Mouse (Mus musculus) stomach, postnatal 0 days (tissue): ENCODE data around the gene Amotl2. TPM values are rescaled to one million over a fixed set of nuclear protein-coding genes. Genes with fewer than 3 reads are reported as not detected.

Experiments used
- ATAC-seq: fragments of 200-750 bp; cut with Nextera tagmentation; 2 replicates; pipeline ENCODE4 v1.8.0; 2017; ENCODE audit not compliant: low FRiP score, low TSS enrichment
- DNase-seq: peaks from one replicate; pipeline ENCODE4 v3.0.0-alpha.2; 2016; ENCODE audit warnings: low spot score
- H3K27ac ChIP-seq: fragments of 300-500 bp; sonication (generic); replicated peaks from 2 replicates; pipeline ENCODE4 v1.5.1; 2014; ENCODE audit warnings: mild to moderate bottlenecking, control low read depth
- H3K27me3 ChIP-seq: fragments of 300-500 bp; sonication (generic); 2 replicates; pipeline ENCODE4 v1.6.1; 2014; ENCODE audit warnings: low read length; ENCODE audit not compliant: control insufficient read depth, insufficient read depth
- H3K36me3 ChIP-seq: fragments of 300-500 bp; sonication (generic); 2 replicates; pipeline ENCODE4 v1.6.1; 2014; ENCODE audit warnings: low read length, mixed read lengths; ENCODE audit not compliant: control insufficient read depth, insufficient read depth
- H3K4me1 ChIP-seq: fragments of 300-500 bp; sonication (generic); replicated peaks from 2 replicates; pipeline ENCODE4 v1.6.1; 2014; ENCODE audit warnings: antibody characterized with exemption; ENCODE audit not compliant: control insufficient read depth, insufficient read depth
- H3K4me2 ChIP-seq: fragments of 300-500 bp; sonication (generic); replicated peaks from 2 replicates; pipeline ENCODE4 v1.6.1; 2014; ENCODE audit warnings: low read depth, mild to moderate bottlenecking, control low read depth, moderate library complexity
- H3K4me3 ChIP-seq: fragments of 300-500 bp; sonication (generic); 2 replicates; pipeline ENCODE4 v1.5.1; 2014; ENCODE audit warnings: low read depth, low read length, control low read depth
- H3K9ac ChIP-seq: fragments of 300-500 bp; sonication (generic); 2 replicates; pipeline ENCODE4 v1.6.1; 2014; ENCODE audit warnings: mild to moderate bottlenecking, low read length, control low read depth, mixed read lengths
- H3K9me3 ChIP-seq: fragments of 300-500 bp; sonication (generic); 2 replicates; pipeline ENCODE4 v1.6.1; 2016; ENCODE audit warnings: low read length; ENCODE audit not compliant: control insufficient read depth
- CTCF ChIP-seq: IDR thresholded peaks from 2 replicates; pipeline ENCODE4 v1.5.1; 2016; ENCODE audit warnings: antibody characterized with exemption, low read depth, mild to moderate bottlenecking, moderate library complexity
- EP300 ChIP-seq: optimal IDR thresholded peaks from 2 replicates; pipeline ENCODE3; 2016; ENCODE audit warnings: antibody characterized with exemption
- WGBS: fragments of 180-500 bp; shearing (Covaris S2); extraction: QIAGEN DNeasy Blood & Tissue Kit; methylation state at CpG from one replicate; pipeline ENCODE4 v1.1.7; 2014; 5-methylcytosine and 5-hydroxymethylcytosine counted together
- polyA plus RNA-seq: library from polyadenylated mRNA; unstranded; fragments of >200 nt; fragmentation: Nextera tagmentation; extraction: Ambion mirVana; gene quantifications from 2 replicates; pipeline ENCODE4 v1.2.1, GENCODE M21; 2015

Amotl2 gene
- polyA plus RNA-seq, 1 experiment from 2014 or later, result 18.6 TPM

DNA sequence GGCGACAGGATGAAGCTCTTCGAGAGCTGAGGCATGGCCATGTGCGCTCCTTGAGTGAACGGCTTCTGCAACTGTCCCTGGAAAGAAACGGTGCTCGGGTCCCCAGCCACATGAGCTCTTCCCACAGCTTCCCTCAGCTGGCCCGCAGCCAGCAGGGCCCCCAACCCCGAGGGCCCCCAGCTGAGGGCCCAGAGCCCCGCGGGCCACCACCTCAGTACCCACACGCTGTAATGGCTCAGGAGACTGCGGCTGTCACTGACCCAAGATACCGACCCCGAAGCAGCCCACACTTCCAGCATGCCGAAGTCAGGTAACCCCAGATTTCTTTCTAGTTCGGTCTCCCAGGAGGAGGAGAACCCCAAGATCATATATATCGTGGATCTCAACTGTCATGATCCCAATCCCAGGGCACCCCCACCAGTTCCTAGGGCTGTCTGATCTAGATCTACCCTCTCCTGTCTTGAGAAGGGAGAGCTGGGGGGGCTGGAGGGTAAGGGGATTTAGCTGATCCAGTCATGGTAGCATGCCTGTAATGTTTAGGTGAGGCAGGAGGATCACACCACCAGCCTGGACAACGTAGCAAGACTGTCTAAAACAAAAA lies 4.2 kb downstream of the Amotl2 start:
- Histone ChIP-seq H3K36me3 (peaks cover 38% of the 10 kb centered on the region), H3K4me1 (peaks cover 6% of the 10 kb centered on the region; the same call in 1 of the 2 replicates), H3K27ac (peak overlapping the region; percentile 35)

DNA sequence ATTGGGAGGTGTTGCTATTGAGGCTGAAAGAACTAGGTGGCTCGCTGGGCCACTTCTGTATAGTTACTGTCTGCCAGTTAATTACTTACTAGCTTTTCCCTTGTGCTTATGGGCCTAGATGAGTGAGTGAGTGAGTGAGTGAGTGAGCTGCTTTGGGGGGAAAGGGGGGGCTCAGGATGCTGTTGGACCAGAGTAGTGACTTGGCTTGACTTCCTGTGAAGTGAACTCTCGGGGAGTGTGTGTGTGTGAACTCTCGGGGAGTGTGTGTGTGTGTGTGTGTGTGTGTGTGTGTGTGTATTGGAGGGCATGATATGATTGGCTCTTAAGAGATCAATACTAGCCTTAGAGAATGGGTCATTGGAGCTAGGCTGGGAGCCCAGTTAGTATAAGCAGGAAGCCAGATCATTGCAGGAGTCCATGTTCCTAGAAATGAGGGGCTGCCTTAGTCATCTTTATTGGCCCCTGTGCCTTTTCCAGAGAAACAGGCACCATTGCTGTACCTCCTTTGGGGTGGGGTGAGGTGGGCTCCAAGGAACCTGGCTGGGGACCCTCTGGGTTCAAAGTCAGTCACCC lies 5.0 kb downstream of the Amotl2 start:
- Histone ChIP-seq H3K27ac (peak overlapping the region; percentile 45; the same call in 1 of the 2 replicates), H3K9me3 (no peaks in the 10 kb centered on the region), H3K4me1 (peaks cover 11% of the 10 kb centered on the region), H3K4me2 (peak overlapping the region; percentile 87), H3K4me3 (peak overlapping the region; percentile 83), H3K9ac (peak overlapping the region; percentile 51), H3K36me3 (peaks cover 39% of the 10 kb centered on the region), H3K27me3 (no peaks in the 10 kb centered on the region)
- 43% methylated on average over 3 of the region's 3 CpGs for WGBS
- ATAC-seq, result no peak
- no peak for DNase-seq
- TF ChIP-seq CTCF (no peak), EP300 (no peak)

More for the DNA sequence above, 4.2 kb downstream of the Amotl2 start:
- H3K9me3 ChIP-seq, result no peaks in the 10 kb centered on the region
- H3K27me3 ChIP-seq, result no peaks in the 10 kb centered on the region
- H3K9ac ChIP-seq, result peak overlapping the region; percentile 51
- ATAC-seq, result no peak
- H3K4me2 ChIP-seq, result peak overlapping the region; percentile 87
- WGBS, result 56% methylated on average over 18 of the region's 18 CpGs
- H3K4me3 ChIP-seq, result peak overlapping the region; percentile 83
- DNase-seq, result no peak
- TF ChIP-seq CTCF (no peak), EP300 (no peak)

DNA sequence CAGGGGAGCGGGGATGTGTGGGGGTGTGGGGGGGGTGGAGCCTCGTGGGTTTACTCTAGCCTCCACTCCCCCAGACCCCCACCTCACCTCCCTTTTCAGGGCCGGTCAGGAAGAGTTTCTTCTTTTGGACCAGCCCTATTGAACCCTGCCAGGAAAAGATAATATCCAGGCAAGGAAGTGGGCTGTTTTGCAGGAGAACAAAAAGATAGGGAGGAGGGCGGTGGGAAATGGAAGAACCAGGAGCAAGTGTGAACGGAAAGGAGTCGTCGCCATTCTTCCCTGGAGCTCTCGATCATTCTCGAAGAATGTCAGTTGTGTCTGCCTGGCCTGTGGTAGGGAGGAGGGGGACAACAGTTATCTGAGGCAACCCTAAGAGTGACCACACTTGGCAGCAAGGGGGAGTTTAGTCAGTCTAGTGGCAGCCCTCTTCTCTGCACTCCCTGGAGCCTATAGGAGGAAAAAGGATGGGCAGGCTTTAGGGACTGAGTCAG lies 5.6 kb downstream of the Amotl2 start:
- H3K4me2 ChIP-seq, result peak overlapping the region; percentile 87
- no peaks in the 10 kb centered on the region for H3K9me3 ChIP-seq
- no peaks in the 10 kb centered on the region for H3K27me3 ChIP-seq
- peak overlapping the region; percentile 23 for H3K9ac ChIP-seq
- DNase-seq (no peak), ATAC-seq (no peak)
- peaks cover 15% of the 10 kb centered on the region for H3K4me1 ChIP-seq
- TF ChIP-seq CTCF (peak; percentile 31; the same call in 1 of the 2 replicates), EP300 (no peak)
- peaks cover 45% of the 10 kb centered on the region for H3K36me3 ChIP-seq
- H3K4me3 ChIP-seq, result peak overlapping the region; percentile 83; the same call in 1 of the 2 replicates
- WGBS, result 52% methylated on average over 9 of the region's 9 CpGs
- peak overlapping the region; percentile 45; the same call in 1 of the 2 replicates for H3K27ac ChIP-seq

DNA sequence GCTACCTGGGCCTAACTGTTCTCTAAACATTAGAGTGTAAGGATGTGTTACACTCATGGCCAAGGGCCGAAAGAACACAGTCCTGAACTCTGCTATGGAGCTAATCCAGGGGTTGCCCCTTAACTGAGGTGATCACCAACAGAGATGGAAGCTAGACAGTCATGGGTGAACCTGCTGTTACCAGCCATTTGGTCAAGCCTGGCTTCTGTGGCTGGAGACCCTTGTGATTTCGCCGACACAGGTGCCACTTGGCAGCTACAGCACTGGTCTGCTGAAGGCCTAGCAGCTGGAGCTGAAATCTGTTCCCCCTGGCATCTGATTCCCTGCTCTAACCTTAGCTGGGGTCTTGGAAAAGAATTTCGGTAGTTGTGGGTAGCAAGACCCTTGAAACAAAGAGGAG lies 6.3 kb downstream of the Amotl2 start:
- H3K4me2 ChIP-seq, result peak overlapping the region; percentile 87
- TF ChIP-seq CTCF (no peak), EP300 (no peak)
- no peak for ATAC-seq
- no peak overlapping the region for H3K27ac ChIP-seq
- 86% methylated on average over 4 of the region's 4 CpGs for WGBS
- no peaks in the 10 kb centered on the region for H3K27me3 ChIP-seq
- no peak for DNase-seq
- no peak overlapping the region for H3K4me3 ChIP-seq
- no peak overlapping the region for H3K9ac ChIP-seq
- peaks cover 15% of the 10 kb centered on the region for H3K4me1 ChIP-seq
- H3K36me3 ChIP-seq, result peaks cover 45% of the 10 kb centered on the region
- H3K9me3 ChIP-seq, result no peaks in the 10 kb centered on the region

DNA sequence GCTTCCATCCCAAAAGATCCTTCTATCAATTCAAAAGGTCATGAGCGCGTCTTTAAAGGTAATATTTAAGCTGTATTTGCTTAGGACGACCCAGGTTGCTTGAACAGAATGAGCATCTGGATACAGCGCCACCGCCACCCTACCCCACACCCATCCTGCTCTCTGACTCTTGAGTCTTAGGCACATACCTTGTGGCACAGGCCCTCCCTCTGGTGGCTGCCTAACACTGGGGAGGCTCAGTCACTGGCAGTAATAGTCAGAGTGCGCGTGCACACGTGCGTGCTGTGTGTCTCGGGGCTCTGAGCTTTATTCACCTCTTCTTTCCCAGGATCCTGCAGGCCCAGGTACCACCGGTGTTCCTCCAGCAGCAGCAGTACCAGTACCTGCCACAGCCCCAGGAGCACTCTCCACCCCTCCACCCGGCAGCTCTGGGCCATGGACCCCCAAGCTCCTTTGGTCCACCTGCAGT lies 6.8 kb downstream of the Amotl2 start:
- Histone ChIP-seq H3K27me3 (no peaks in the 10 kb centered on the region), H3K4me1 (peaks cover 15% of the 10 kb centered on the region), H3K27ac (no peak overlapping the region), H3K4me2 (no peak overlapping the region), H3K9ac (no peak overlapping the region), H3K4me3 (no peak overlapping the region), H3K9me3 (no peaks in the 10 kb centered on the region), H3K36me3 (peaks cover 49% of the 10 kb centered on the region)
- 83% methylated on average over 12 of the region's 12 CpGs for WGBS
- TF ChIP-seq EP300 (no peak), CTCF (peak; percentile 46)
- no peak for ATAC-seq
- no peak for DNase-seq

DNA sequence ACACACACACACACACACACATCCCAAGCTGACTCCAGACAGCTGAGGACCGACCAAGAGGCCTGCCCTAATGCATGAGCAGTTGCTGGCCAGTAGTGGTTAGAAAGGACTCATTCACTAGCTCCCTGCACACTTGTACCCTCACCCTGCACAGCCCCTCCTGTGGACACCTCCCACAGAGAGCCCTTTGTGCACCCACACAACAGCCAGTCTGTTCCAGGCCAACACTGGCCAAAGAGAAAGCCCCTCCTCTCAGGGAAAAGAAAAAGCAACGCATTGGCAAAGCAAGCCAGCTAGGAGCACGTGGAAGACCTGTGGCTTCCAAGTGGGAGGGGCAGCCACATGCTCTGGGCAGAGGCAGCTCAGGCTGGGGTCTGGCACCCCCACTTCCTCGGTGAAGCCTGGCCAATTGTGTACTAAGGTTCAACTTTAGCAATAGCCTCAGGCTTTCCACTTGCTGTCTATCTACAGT lies 7.6 kb downstream of the Amotl2 start:
- ATAC-seq (peak; percentile 15; the same call in 1 of the 2 replicates), DNase-seq (peak; percentile 36)
- peaks cover 15% of the 10 kb centered on the region for H3K4me1 ChIP-seq
- peaks cover 57% of the 10 kb centered on the region for H3K36me3 ChIP-seq
- H3K9me3 ChIP-seq, result no peaks in the 10 kb centered on the region
- no peak overlapping the region for H3K4me2 ChIP-seq
- H3K27ac ChIP-seq, result no peak overlapping the region; the same call in 1 of the 2 replicates
- no peak overlapping the region for H3K4me3 ChIP-seq
- TF ChIP-seq EP300, result no peak
- no peak for TF ChIP-seq CTCF
- H3K9ac ChIP-seq, result no peak overlapping the region; the same call in 1 of the 2 replicates
- WGBS, result 20% methylated on average over 4 of the region's 4 CpGs
- H3K27me3 ChIP-seq, result no peaks in the 10 kb centered on the region
